Mouse (Mus musculus) ZHBTc4 (cell line): Measurements from ENCODE around the gene Tm7sf3.

ENCODE experiments used
- DNase-seq: peaks from one replicate; pipeline ENCODE4 v3.0.0-alpha.2; 2011; ENCODE audit warnings: low read depth, low spot score

Tm7sf3 gene

GRCm38 (mm10) chr6:146660591-146660990 lies 18.0 kb upstream of the Tm7sf3 start:
- DNase-seq, result no peak

DNA sequence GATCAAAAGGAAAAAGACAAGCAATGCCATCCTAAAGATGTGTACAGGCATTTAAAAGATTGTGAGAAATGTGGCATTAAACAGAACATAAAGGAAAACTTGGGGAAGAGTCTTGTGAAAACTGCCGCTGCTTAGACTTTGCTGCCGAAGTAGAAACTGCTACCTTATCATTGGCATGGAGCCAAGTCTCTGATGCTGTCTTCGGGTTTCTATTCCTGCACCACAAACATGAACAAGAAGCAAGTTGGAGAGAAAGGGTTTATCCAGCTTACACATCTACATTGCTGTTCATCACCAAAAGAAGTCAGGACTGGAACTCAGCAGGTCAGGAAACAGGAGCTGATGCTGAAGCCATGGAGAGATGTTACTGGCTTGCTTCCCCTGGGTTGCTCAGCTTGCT lies 10.6 kb upstream of the Tm7sf3 start:
- no peak for DNase-seq

DNA sequence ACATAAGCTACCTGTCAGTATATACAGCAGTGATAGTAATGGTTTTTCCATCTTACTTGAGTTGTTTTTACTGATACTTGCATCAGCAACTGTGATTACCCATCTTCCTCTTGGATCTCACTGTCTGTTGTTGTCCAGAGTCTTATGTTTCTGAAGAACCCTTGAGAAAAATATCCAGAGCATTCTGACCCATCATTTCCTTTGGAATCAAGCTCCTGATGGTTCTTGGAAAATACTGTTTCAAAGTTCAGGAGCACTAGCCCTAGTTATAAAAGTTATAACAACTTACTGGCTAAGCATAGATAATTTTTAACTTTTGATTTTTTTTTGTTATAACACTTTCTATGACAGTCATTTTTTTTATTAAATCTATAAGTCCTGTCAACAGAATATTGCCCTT lies 8.8 kb upstream of the Tm7sf3 start:
- no peak for DNase-seq

GRCm38 (mm10) chr6:146650013-146650412 lies 7.4 kb upstream of the Tm7sf3 start:
- no peak for DNase-seq

- peak; percentile 70 for DNase-seq
These were observed 553 bp upstream of the Tm7sf3 start for GRCm38 (mm10) chr6:146643184-146643570.

- peak; percentile 50 for DNase-seq
These were observed 908 bp downstream of the Tm7sf3 start for GRCm38 (mm10) chr6:146641621-146642210.

- DNase-seq, result no peak
These were observed 1.6 kb downstream of the Tm7sf3 start for GRCm38 (mm10) chr6:146640991-146641390.

DNA sequence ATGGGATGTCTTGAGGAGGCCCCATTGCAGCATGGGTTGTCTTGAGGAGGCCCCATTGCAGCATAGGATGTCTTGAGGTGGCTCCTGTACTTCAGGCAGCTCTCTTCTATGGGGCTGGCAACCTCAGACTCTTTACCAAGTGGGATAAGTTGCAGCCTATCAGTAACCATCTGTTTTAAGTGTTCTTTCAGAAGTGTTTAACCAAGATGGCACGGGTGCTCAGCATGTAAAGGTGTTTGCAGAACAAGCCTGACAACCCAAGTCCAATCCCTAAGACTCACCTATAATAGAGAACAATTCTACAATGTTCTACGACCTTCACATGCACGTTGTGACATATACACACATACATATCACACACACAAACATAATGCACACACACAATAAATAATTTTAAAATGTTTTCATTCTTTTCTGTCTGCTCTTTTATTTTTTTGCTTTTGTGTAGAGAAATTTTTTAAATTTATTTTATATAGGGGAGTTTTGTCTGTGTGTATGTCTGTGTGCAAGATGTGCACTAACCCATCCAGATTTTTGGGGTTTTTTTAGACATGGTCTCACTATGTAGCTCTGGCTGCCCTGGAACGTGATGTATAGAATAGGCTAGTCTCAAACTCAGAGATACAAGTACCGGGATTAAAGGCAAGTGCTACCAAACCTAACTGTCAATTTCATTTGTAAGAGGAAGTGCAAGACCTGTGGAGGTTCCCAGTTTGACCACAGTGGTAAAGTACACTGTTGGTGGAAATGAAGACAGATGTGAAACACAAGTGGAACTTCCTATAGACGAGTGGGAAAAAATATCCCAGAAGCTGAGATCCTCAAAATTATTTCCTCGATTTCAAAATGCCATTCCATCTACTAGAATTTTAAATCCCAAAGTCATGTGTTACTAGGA lies 2.3 kb downstream of the Tm7sf3 start:
- no peak for DNase-seq

GRCm38 (mm10) chr6:146636482-146636881 lies 6.1 kb downstream of the Tm7sf3 start:
- no peak for DNase-seq

DNA sequence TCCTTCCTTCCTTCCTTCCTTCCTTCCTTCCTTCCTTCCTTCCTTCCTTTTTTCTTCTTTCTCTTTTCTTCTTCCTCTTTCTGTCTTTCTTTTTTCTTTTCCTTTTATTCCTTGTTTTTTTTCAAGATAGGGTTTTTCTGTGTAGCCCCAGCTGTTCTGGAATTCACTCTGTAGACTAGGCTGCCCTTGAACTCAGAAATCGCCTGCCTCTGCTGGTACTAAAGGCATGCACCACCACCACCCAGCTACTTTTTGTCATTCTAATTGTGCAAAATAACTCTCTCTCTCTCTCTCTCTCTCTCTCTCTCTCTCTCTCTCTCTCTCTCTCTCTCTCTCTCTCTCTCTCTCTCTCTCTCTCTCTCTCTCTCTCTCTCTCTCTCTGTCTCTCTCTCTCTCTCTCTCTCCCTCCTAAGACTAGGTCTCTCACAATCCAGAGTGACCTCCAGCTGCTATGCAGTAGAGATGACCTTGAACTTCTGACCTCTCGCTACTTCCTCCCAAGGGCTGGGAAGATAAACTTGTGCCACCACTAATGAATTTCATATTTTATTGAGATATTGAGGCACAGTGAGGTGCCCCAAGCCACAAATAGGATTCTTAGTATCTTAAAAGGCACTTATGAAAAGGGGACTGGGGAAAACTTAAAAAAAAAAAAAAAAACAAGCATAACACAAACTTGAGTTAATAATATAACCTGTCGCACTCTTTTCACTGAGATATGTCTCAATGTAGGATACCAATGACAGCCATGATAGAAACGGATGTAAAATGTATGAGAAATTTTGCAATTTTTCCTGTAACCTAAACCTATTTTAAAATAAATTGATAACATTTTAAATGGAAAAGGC lies 7.6 kb downstream of the Tm7sf3 start:
- DNase-seq, result peak; percentile 87

- peak; percentile 91 for DNase-seq
These were observed 8.5 kb downstream of the Tm7sf3 start for GRCm38 (mm10) chr6:146634015-146634722.

DNA sequence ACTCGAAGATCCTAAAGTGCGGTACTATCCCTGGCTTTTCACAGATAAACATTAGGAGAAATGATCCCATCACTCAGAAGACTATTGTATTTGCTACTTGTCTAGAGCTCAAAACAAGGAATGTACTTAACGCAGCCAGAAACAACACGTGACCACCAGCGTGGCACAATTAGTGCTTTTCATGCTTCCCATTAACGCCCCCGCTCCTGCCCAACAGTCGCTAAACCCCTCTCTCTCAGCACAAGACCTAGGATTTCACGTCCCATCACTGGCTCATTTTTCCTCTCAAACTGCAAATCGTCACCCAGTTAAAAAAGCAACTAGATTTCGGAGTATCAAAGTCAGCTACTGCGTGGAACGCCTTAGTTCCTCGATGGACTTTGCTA lies 9.0 kb downstream of the Tm7sf3 start:
- peak; percentile 44 for DNase-seq

- DNase-seq, result peak; percentile 29
These were observed 9.5 kb downstream of the Tm7sf3 start for GRCm38 (mm10) chr6:146633097-146633496.

DNA sequence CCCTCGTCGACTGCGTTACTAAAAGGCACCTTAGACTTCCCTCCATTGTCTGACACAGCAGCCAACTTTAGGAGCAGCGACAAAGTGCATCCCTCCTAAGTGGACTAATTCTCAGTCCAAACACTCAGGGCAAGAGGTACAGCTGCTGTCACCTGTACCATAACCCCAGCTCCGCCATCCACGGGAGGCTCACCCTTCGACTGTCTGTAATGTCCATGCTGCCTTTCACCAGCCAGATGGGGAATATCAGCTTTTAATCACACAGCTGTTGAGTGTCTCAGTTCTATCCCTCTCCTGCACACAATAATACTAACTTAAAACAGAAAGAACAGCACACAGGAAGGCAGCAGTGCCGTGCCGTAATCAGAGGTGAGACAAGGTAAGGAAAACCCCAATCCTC lies 10.2 kb downstream of the Tm7sf3 start:
- no peak for DNase-seq

DNA sequence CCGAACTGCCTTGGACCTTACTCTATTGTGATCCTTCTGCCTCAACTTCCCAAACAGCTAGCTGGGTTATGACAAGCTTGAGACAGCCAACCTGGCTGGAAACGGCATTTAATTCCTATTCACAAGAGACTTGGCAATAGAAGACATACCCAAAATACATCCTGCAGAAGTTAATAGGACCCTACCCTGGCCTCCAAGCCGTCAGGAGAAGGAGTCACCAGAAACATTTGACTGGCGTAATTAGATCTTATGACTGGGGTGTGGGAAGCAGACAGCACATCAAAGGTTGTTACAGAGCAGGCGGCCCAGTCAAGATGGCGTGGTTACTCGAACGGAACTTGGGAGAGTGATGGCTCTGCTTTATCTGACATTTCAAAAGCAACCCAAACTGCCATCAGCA lies 10.8 kb downstream of the Tm7sf3 start:
- peak; percentile 46 for DNase-seq

DNA sequence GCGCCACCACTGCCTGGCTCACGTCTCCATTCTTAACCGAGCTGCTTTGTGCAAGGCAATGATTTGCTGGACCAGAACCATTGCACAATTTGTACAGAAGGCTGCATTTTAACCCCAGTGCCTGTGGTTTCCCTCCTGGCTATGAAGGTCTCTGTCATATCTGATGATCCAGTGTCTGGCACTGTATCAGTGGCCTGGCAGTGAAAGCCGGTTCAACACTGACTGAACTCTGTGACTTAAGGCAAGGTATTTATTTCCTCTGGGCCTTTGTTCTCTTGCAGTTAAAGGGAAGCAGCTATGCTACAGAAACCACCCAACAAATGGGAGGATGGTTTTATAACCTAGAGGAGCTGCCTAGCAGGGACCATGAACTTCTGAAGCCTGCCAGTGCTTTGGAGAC lies 11.7 kb downstream of the Tm7sf3 start:
- DNase-seq, result no peak

DNA sequence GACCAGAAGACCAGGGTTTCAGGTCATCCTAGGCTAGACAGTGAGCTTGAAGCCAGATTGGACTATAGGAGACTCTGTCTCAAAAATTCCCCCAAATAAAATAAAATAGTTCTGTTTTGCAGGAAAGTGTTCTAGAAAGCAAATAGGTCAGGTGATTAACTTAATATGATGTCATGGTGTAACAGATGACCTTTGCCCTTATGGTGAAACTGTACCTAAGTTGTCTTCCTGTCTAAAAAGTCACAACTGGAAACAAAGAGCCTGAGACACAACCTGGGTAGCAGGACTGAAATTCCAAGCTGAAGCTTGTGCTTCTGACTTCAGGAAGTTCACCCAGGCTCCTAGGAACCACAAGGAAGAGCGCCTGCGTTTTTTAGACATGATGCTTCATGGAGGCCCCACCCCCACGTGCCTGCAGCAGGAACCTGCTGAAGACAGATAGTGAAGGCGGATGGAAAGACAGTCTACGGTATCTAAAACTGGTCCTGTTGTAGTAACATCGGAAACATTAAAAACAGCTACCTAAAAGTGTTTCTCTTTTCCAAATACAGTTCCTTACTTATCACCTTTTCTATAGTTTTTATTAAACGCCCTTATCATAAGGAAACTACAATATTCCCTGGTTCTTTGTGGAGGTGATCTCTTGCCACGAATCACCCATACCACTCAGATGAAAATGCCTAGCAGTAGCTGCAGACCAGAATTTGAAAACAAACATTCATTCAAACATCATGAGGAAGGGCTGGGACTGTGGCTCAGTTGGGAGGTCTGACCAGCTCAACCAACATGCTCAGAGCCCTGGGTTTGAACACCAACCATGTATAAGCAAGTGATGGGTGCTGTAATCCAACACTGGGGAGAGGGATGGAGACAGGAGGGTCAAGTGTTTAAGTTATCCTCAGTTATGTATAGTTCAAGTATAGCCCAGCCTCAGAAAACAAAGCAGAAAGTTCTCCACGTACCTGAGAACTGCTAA lies 12.6 kb downstream of the Tm7sf3 start:
- DNase-seq, result peak; percentile 33

DNA sequence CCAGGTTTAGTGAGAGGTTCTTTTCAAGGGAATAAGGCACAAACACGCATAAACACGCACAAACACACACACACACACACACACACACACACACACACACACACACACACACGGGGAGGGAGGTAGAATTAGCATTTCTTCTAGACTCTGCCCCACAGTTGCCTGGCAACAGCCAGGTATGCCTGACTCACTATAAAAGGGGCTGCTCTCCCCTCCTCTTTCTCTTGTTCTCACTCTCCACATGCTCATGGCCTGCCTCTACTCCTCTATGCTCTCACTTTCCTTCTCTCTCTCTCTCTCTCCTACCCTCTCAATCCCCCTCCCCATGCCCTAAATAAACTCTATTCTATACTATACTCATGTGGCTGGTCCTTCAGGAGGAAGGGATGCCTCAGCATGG lies 14.5 kb downstream of the Tm7sf3 start:
- DNase-seq, result no peak

- DNase-seq, result no peak
These were observed 26.0 kb downstream of the Tm7sf3 start for GRCm38 (mm10) chr6:146616670-146617069.

DNA sequence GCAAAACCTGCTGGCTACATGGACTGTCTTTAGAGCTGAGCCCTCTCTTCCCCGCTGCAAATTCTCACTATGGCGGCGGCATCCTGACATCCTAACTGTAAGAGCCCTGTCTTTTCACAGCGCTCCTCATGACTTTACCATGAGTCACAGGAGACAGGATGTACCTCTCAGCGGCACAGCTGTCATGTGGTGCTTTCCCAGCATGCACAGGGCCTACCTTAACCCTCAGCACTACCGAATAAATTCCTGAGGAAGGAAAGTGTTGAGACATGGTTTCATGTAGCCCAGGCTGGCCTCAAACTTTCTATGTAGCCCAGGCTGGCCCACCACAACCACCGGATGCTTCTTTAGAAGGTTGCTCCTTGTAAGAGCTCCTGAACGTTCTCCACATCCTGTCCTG lies 26.7 kb downstream of the Tm7sf3 start:
- no peak for DNase-seq
